Mouse (Mus musculus): ENCODE results near the gene Sp3. TPM values are rescaled to one million over a fixed set of nuclear protein-coding genes. Genes with fewer than 3 reads are reported as not detected.

Gene Sp3
- polyA plus RNA-seq, 1 experiment from 2014 or later: 50.8 TPM

GRCm38 (mm10) chr2:72898782-72899305 lies 81.4 kb downstream of the Sp3 start:
- Histone ChIP-seq H3K27ac (ENCODE audit: low read length) (no peak overlapping the region), H3K4me3 (replicated peaks; ENCODE audit: low read length) (no peak overlapping the region), H3K9me3 (replicated peaks; ENCODE audit: control insufficient read depth, low read length) (no peaks in the 10 kb centered on the region), H3K4me1 (ENCODE audit: control insufficient read depth, insufficient read depth, low read length) (no peaks in the 10 kb centered on the region), H3K27me3 (ENCODE audit: control insufficient read depth, insufficient read depth, low read length) (no peaks in the 10 kb centered on the region), H3K4me2 (ENCODE audit: low read depth, low read length) (no peak overlapping the region), H3K36me3 (ENCODE audit: control insufficient read depth, insufficient read depth, low read length) (no peaks in the 10 kb centered on the region), H3K9ac (ENCODE audit: low read length) (no peak overlapping the region)
- ATAC-seq (ENCODE audit: insufficient read depth, low FRiP score): no peak
- WGBS: 59% methylated on average over 2 of the region's 2 CpGs

- 60% methylated on average over 3 of the region's 3 CpGs for WGBS
- no peaks in the 10 kb centered on the region for H3K9me3 ChIP-seq (replicated peaks; ENCODE audit: control insufficient read depth, low read length)
- H3K4me2 ChIP-seq (ENCODE audit: low read depth, low read length): no peak overlapping the region
- ATAC-seq (ENCODE audit: insufficient read depth, low FRiP score): no peak
- H3K9ac ChIP-seq (ENCODE audit: low read length): no peak overlapping the region
- H3K27ac ChIP-seq (ENCODE audit: low read length): no peak overlapping the region
- no peaks in the 10 kb centered on the region for H3K27me3 ChIP-seq (ENCODE audit: control insufficient read depth, insufficient read depth, low read length)
- H3K4me3 ChIP-seq (replicated peaks; ENCODE audit: low read length): no peak overlapping the region
- H3K36me3 ChIP-seq (ENCODE audit: control insufficient read depth, insufficient read depth, low read length): no peaks in the 10 kb centered on the region
- no peaks in the 10 kb centered on the region for H3K4me1 ChIP-seq (ENCODE audit: control insufficient read depth, insufficient read depth, low read length)
Observed at GRCm38 (mm10) chr2:72898094-72898781, 82.0 kb downstream of the Sp3 start.

GRCm38 (mm10) chr2:72889806-72890205 lies 90.4 kb downstream of the Sp3 start:
- no peaks in the 10 kb centered on the region for H3K27me3 ChIP-seq (ENCODE audit: control insufficient read depth, insufficient read depth, low read length)
- no peak for ATAC-seq (ENCODE audit: insufficient read depth, low FRiP score)
- no peak overlapping the region for H3K4me2 ChIP-seq (ENCODE audit: low read depth, low read length)
- H3K4me1 ChIP-seq (ENCODE audit: control insufficient read depth, insufficient read depth, low read length): 0 out of 2 replicates have a peak, but pooled peaks cover 3% of the 10 kb centered on the region
- H3K27ac ChIP-seq (ENCODE audit: low read length): no peak overlapping the region
- no peak overlapping the region for H3K9ac ChIP-seq (ENCODE audit: low read length)
- no peaks in the 10 kb centered on the region for H3K36me3 ChIP-seq (ENCODE audit: control insufficient read depth, insufficient read depth, low read length)
- no peak overlapping the region for H3K4me3 ChIP-seq (replicated peaks; ENCODE audit: low read length)
- no peaks in the 10 kb centered on the region for H3K9me3 ChIP-seq (replicated peaks; ENCODE audit: control insufficient read depth, low read length)

Small RNA genes within 50 kb of the gene (microRNA-seq; reads per million reads assigned to microRNA genes)
- gene Gm25960: not detected

Other genes starting within 250 kb of the Sp3 start
- not detected in 2 replicates for gene Gm11084, start 6.3 kb upstream of the Sp3 start, polyA plus RNA-seq (2015; fragmentation: Nextera tagmentation; extraction: Ambion mirVana)
- 77.9 and 80.8 TPM in 2 replicates for gene Ola1, start 238.5 kb upstream of the Sp3 start, polyA plus RNA-seq (2015; fragmentation: Nextera tagmentation; extraction: Ambion mirVana)

All from stomach, embryonic 16.5 days (tissue).